In the genomic region with DNA sequence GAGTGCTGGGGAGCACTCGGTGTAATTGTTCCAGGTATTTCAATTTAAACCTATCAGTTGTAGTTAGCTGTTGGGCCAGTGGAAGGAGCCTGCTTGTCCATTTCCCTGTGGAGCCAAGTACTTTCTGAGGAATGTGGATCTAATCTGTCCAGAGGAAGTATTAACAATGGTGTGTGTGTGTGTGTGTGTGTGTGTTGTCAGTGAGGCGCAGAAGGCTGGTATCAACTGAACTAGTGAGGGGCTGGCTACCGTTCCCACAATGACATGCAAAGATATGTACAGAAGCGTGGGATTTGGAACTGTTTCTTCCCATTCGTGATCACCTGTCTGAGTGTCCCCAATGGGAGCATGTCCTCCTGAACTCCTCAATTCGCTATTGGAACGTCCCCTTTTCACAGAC, we compare ENCODE assay signal across 9 mouse cellular contexts. TPM values are rescaled to one million over a fixed set of nuclear protein-coding genes. Genes with fewer than 3 reads are reported as not detected.
DNase-seq lines count a peak whose midpoint lies in the region; ATAC-seq and TF ChIP-seq lines count a peak whose summit lies in the region.
"Had no signal": no experiment of that assay in that cellular context is flagged by ENCODE, and none has a peak within 500 bp of the region (broad histone marks: within the 10 kb centered on the region; RNA-seq: fewer than 3 reads in every experiment).

No protein-coding gene starts in this region.

- H3K9ac ChIP-seq in hindbrain, embryonic 14.5 days, result no peak overlapping the region
- no peak overlapping the region for H3K9ac ChIP-seq in hindbrain, embryonic 11.5 days (ENCODE audit: low read depth, low read length)
- H3K9ac ChIP-seq in neural tube, embryonic 12.5 days, result no peak overlapping the region
- H3K9ac ChIP-seq in kidney, embryonic 16.5 days (replicated peaks; ENCODE audit: low read length), result peak overlapping the region; percentile 42
- no peak overlapping the region for H3K9ac ChIP-seq in stomach, postnatal 0 days (ENCODE audit: low read length)

- H3K36me3 ChIP-seq in hindbrain, embryonic 14.5 days (replicated peaks; ENCODE audit: control insufficient read depth, insufficient read depth), result no peaks in the 10 kb centered on the region
- no peaks in the 10 kb centered on the region for H3K36me3 ChIP-seq in hindbrain, embryonic 11.5 days (ENCODE audit: control insufficient read depth, insufficient read depth, low read length)
- H3K36me3 ChIP-seq in neural tube, embryonic 12.5 days, result no peaks in the 10 kb centered on the region
- no peaks in the 10 kb centered on the region for H3K36me3 ChIP-seq in kidney, embryonic 16.5 days (ENCODE audit: insufficient read depth, low read length)
- no peaks in the 10 kb centered on the region for H3K36me3 ChIP-seq in stomach, postnatal 0 days (ENCODE audit: control insufficient read depth, insufficient read depth, low read length)

- WGBS in hindbrain, embryonic 14.5 days, result 73% methylated on average over 7 of the region's 7 CpGs
- 66% methylated on average over 7 of the region's 7 CpGs for WGBS in hindbrain, embryonic 11.5 days
- 67% methylated on average over 7 of the region's 7 CpGs for WGBS in neural tube, embryonic 12.5 days
- WGBS in kidney, embryonic 16.5 days, result 45% methylated on average over 7 of the region's 7 CpGs
- 38% methylated on average over 7 of the region's 7 CpGs for WGBS in stomach, postnatal 0 days

- no peak for ATAC-seq in hindbrain, embryonic 14.5 days (ENCODE audit: low FRiP score)
- ATAC-seq in hindbrain, embryonic 11.5 days (ENCODE audit: low FRiP score), result no peak
- no peak for ATAC-seq in neural tube, embryonic 12.5 days (ENCODE audit: low FRiP score, low read depth)
- no peak for ATAC-seq in kidney, embryonic 16.5 days (ENCODE audit: low FRiP score, low TSS enrichment)
- no peak for ATAC-seq in stomach, postnatal 0 days (ENCODE audit: low FRiP score, low TSS enrichment)

- peak overlapping the region; percentile 84 for H3K4me2 ChIP-seq in hindbrain, embryonic 14.5 days (replicated peaks)
- H3K4me2 ChIP-seq in hindbrain, embryonic 11.5 days (replicated peaks; ENCODE audit: low read depth, low read length), result no peak overlapping the region
- H3K4me2 ChIP-seq in neural tube, embryonic 12.5 days (replicated peaks), result peak overlapping the region; percentile 25
- H3K4me2 ChIP-seq in kidney, embryonic 16.5 days (replicated peaks; ENCODE audit: low read depth, low read length), result peak overlapping the region; percentile 72
- peak overlapping the region; percentile 86 for H3K4me2 ChIP-seq in stomach, postnatal 0 days (replicated peaks; ENCODE audit: low read depth)

- no peak for DNase-seq in hindbrain, embryonic 14.5 days (ENCODE audit: low spot score)
- no peak for DNase-seq in hindbrain, embryonic 11.5 days (ENCODE audit: low spot score)
- DNase-seq in neural tube, embryonic 10.5 days (ENCODE audit: extremely low spot score, low spot score), result no peak
- peak; percentile 19 for DNase-seq in stomach, postnatal 0 days (ENCODE audit: low spot score)
- DNase-seq in cerebellum, adult 8-10 months, result no peak
- DNase-seq in right cerebral cortex, postnatal 36 days (ENCODE audit: low spot score in 2 of 2), result no peak

- 0 out of 2 replicates have a peak overlapping the region, but pooled peaks have one; percentile 1 for H3K4me3 ChIP-seq in hindbrain, embryonic 14.5 days (replicated peaks; ENCODE audit: low read length)
- H3K4me3 ChIP-seq in hindbrain, embryonic 11.5 days (ENCODE audit: low read depth, low read length), result no peak overlapping the region
- no peak overlapping the region for H3K4me3 ChIP-seq in neural tube, embryonic 12.5 days
- H3K4me3 ChIP-seq in kidney, embryonic 16.5 days (ENCODE audit: low read length), result peak overlapping the region; percentile 53
- H3K4me3 ChIP-seq in stomach, postnatal 0 days (ENCODE audit: low read depth, low read length), result peak overlapping the region; percentile 58; the same call in 1 of the 2 replicates

- no peak for TF ChIP-seq CTCF in stomach, postnatal 0 days (IDR thresholded peaks at IDR 0.05; ENCODE audit: low read depth)

- no peaks in the 10 kb centered on the region for H3K9me3 ChIP-seq in hindbrain, embryonic 14.5 days (ENCODE audit: control insufficient read depth, low read length)
- H3K9me3 ChIP-seq in hindbrain, embryonic 11.5 days (ENCODE audit: control insufficient read depth, low read length), result no peaks in the 10 kb centered on the region
- H3K9me3 ChIP-seq in neural tube, embryonic 12.5 days, result no peaks in the 10 kb centered on the region
- no peaks in the 10 kb centered on the region for H3K9me3 ChIP-seq in kidney, embryonic 16.5 days (ENCODE audit: low read length)
- no peaks in the 10 kb centered on the region for H3K9me3 ChIP-seq in stomach, postnatal 0 days (ENCODE audit: control insufficient read depth, low read length)

- peaks cover 49% of the 10 kb centered on the region for H3K27me3 ChIP-seq in hindbrain, embryonic 14.5 days (ENCODE audit: control insufficient read depth, insufficient read depth, low read length)
- peaks cover 37% of the 10 kb centered on the region for H3K27me3 ChIP-seq in hindbrain, embryonic 11.5 days (ENCODE audit: control insufficient read depth, insufficient read depth, low read length)
- peaks cover 43% of the 10 kb centered on the region for H3K27me3 ChIP-seq in neural tube, embryonic 12.5 days (replicated peaks)
- peaks cover 17% of the 10 kb centered on the region for H3K27me3 ChIP-seq in kidney, embryonic 16.5 days (ENCODE audit: insufficient read depth, low read length)
- no peaks in the 10 kb centered on the region; the same call in 1 of the 2 replicates for H3K27me3 ChIP-seq in stomach, postnatal 0 days (ENCODE audit: control insufficient read depth, insufficient read depth, low read length)

- no peak for TF ChIP-seq EP300 in stomach, postnatal 0 days (optimal IDR thresholded peaks at IDR 0.05)

- no peak overlapping the region for H3K27ac ChIP-seq in hindbrain, embryonic 14.5 days
- H3K27ac ChIP-seq in hindbrain, embryonic 11.5 days (ENCODE audit: low read depth, low read length), result no peak overlapping the region
- H3K27ac ChIP-seq in neural tube, embryonic 12.5 days, result no peak overlapping the region
- H3K27ac ChIP-seq in kidney, embryonic 16.5 days (ENCODE audit: low read length), result peak overlapping the region; percentile 66
- no peak overlapping the region for H3K27ac ChIP-seq in stomach, postnatal 0 days (replicated peaks)

- H3K4me1 ChIP-seq in hindbrain, embryonic 14.5 days (replicated peaks; ENCODE audit: control insufficient read depth, insufficient read depth, low read length), result peaks cover 13% of the 10 kb centered on the region
- peaks cover 16% of the 10 kb centered on the region for H3K4me1 ChIP-seq in hindbrain, embryonic 11.5 days (replicated peaks; ENCODE audit: control insufficient read depth, insufficient read depth, low read length)
- H3K4me1 ChIP-seq in neural tube, embryonic 12.5 days, result peaks cover 19% of the 10 kb centered on the region
- H3K4me1 ChIP-seq in kidney, embryonic 16.5 days (ENCODE audit: insufficient read depth, low read length), result peaks cover 29% of the 10 kb centered on the region
- H3K4me1 ChIP-seq in stomach, postnatal 0 days (replicated peaks; ENCODE audit: control insufficient read depth, insufficient read depth), result no peaks in the 10 kb centered on the region; the same call in 1 of the 2 replicates

RNA-seq across cellular contexts. Expression of a gene that starts 3.2 kb away (rescaled TPM):
- polyA plus RNA-seq in hindbrain, embryonic 14.5 days (2014; fragmentation: Nextera tagmentation; extraction: Ambion mirVana), result 2.6 and 3.1 TPM in 2 replicates
- polyA plus RNA-seq in hindbrain, embryonic 11.5 days (2014; fragmentation: Nextera tagmentation; extraction: Ambion mirVana), result 0.71 and 0.96 TPM in 2 replicates
- 3.9 and 5.0 TPM in 2 replicates for polyA plus RNA-seq in neural tube, embryonic 12.5 days (2016; fragmentation: Nextera tagmentation; extraction: Ambion mirVana)
- polyA plus RNA-seq in kidney, embryonic 16.5 days (2015; fragmentation: Nextera tagmentation; extraction: Ambion mirVana), result 18.3 and 20.4 TPM in 2 replicates
- polyA plus RNA-seq in stomach, postnatal 0 days (2015; fragmentation: Nextera tagmentation; extraction: Ambion mirVana), result 6.8 and 7.7 TPM in 2 replicates
- polyA plus RNA-seq: liver, embryonic 16.5 days had no signal

Comparison
In these comparisons a context has a peak if more than half of its experiments do, and no peak if none do; other contexts are left out.
1. H3K4me3 ChIP-seq: peak in hindbrain, embryonic 14.5 days (single experiment), kidney, embryonic 16.5 days (single experiment) and stomach, postnatal 0 days (single experiment); none in hindbrain, embryonic 11.5 days (single experiment) and neural tube, embryonic 12.5 days (single experiment).